Mouse (Mus musculus) CH12.LX (cell line): ENCODE results near the gene Eif3a. TPM values are rescaled to one million over a fixed set of nuclear protein-coding genes. Genes with fewer than 3 reads are reported as not detected.

Experiments
- DNase-seq: peaks from one replicate; pipeline ENCODE4 v3.0.0-alpha.2; 2013; ENCODE audit errors: extremely low read depth
- H3K27ac ChIP-seq: 2 replicates; pipeline ENCODE4 v1.5.1; 2012; ENCODE audit warnings: low read depth, mild to moderate bottlenecking, control low read depth, moderate library complexity; ENCODE audit not compliant: insufficient read depth
- H3K27me3 ChIP-seq: replicated peaks from 2 replicates; pipeline ENCODE3; 2012; ENCODE audit warnings: inconsistent platforms
- H3K36me3 ChIP-seq, 2 experiments: replicated peaks in 1 of 2; 2 replicates each; pipeline versions ENCODE3 to v1.6.1; 2012; ENCODE audit warnings: inconsistent platforms in 1 of 2, low read length in 1 of 2, mild to moderate bottlenecking in 1 of 2, mixed read lengths in 1 of 2, moderate library complexity in 1 of 2; ENCODE audit not compliant: control insufficient read depth in 1 of 2, insufficient read depth in 1 of 2
- H3K4me1 ChIP-seq, 2 experiments: 2 replicates each; pipeline ENCODE4 v1.6.1; 2012; ENCODE audit warnings: inconsistent platforms in 1 of 2, moderate library complexity in 1 of 2; ENCODE audit not compliant: insufficient read depth in 2 of 2, control insufficient read depth in 1 of 2
- H3K4me2 ChIP-seq: 2 replicates; pipeline ENCODE4 v1.6.1; 2012; ENCODE audit warnings: low read depth, mild to moderate bottlenecking, control low read depth; ENCODE audit not compliant: poor library complexity, insufficient read depth, severe bottlenecking
- H3K4me3 ChIP-seq, 3 experiments: fragments of 150-350 bp in 1 of 3; sonication (generic) in 1 of 3; replicated peaks in 1 of 3; 2 replicates each; pipeline versions ENCODE3 to v1.5.1; 2011 to 2012; ENCODE audit warnings: low read depth in 2 of 3, low read length in 2 of 3, mild to moderate bottlenecking in 2 of 3, moderate library complexity in 2 of 3, control low read depth in 1 of 3, improper control_type of control experiment in 1 of 3, inconsistent platforms in 1 of 3, mixed read lengths in 1 of 3; ENCODE audit not compliant: poor library complexity in 1 of 3
- H3K79me2 ChIP-seq: replicated peaks from 2 replicates; pipeline ENCODE4 v1.6.1; 2012; ENCODE audit warnings: mild to moderate bottlenecking, moderate library complexity; ENCODE audit not compliant: control insufficient read depth, poor library complexity, insufficient read depth, severe bottlenecking; ENCODE audit errors: extremely low read depth
- H3K9ac ChIP-seq: 2 replicates; pipeline ENCODE4 v1.6.1; 2012; ENCODE audit warnings: low read depth, mild to moderate bottlenecking, control low read depth, moderate library complexity; ENCODE audit not compliant: insufficient read depth
- H3K9me3 ChIP-seq: replicated peaks from 2 replicates; pipeline ENCODE3; 2012; ENCODE audit warnings: low read length, inconsistent platforms, mixed read lengths
- BHLHE40 ChIP-seq: IDR thresholded peaks from 2 replicates; pipeline ENCODE4 v1.6.1; 2011; ENCODE audit warnings: mild to moderate bottlenecking, low read depth, low read length, improper control_type of control experiment
- CHD1 ChIP-seq: IDR thresholded peaks from 2 replicates; pipeline ENCODE4 v1.6.1; 2012; ENCODE audit warnings: low read depth, low read length, improper control_type of control experiment, inconsistent platforms
- CHD2 ChIP-seq: IDR thresholded peaks from 2 replicates; pipeline ENCODE4 v1.6.1; 2011; ENCODE audit warnings: low read length, improper control_type of control experiment
- CTCF ChIP-seq, 2 experiments: IDR thresholded peaks in 1 of 2; conservative IDR thresholded peaks in 1 of 2; 2 replicates each; pipeline ENCODE4 v1.5.1; 2011 to 2012; ENCODE audit warnings: low read depth in 2 of 2, low read length in 2 of 2, improper control_type of control experiment in 1 of 2, inconsistent platforms in 1 of 2, mild to moderate bottlenecking in 1 of 2, moderate library complexity in 1 of 2
- E2F4 ChIP-seq: IDR thresholded peaks from 2 replicates; pipeline ENCODE4 v1.6.1; 2011; ENCODE audit warnings: low read depth, low read length, improper control_type of control experiment; ENCODE audit not compliant: insufficient replicate concordance
- ELF1 ChIP-seq: IDR thresholded peaks from 2 replicates; pipeline ENCODE4 v1.6.1; 2014; ENCODE audit warnings: low read depth, mild to moderate bottlenecking, inconsistent platforms, low read length, improper control_type of control experiment
- EP300 ChIP-seq: IDR thresholded peaks from 2 replicates; pipeline ENCODE4 v1.6.1; 2011; ENCODE audit warnings: low read length, improper control_type of control experiment
- ETS1 ChIP-seq: conservative IDR thresholded peaks from 2 replicates; pipeline ENCODE4 v1.6.1; 2012; ENCODE audit warnings: low read depth, mild to moderate bottlenecking, inconsistent platforms, low read length, improper control_type of control experiment, moderate library complexity
- GABPA ChIP-seq: IDR thresholded peaks from 2 replicates; pipeline ENCODE4 v1.6.1; 2012; ENCODE audit warnings: low read depth, low read length, improper control_type of control experiment, inconsistent platforms; ENCODE audit not compliant: insufficient replicate concordance
- HCFC1 ChIP-seq: IDR thresholded peaks from 2 replicates; pipeline ENCODE4 v1.6.1; 2012; ENCODE audit warnings: low read depth, mild to moderate bottlenecking, inconsistent platforms, low read length, improper control_type of control experiment
- IRF4 ChIP-seq: IDR thresholded peaks from 2 replicates; pipeline ENCODE4 v1.6.1; 2014; ENCODE audit warnings: low read depth, mild to moderate bottlenecking, inconsistent platforms, low read length, improper control_type of control experiment
- JUN ChIP-seq: IDR thresholded peaks from 2 replicates; pipeline ENCODE4 v1.6.1; 2011; ENCODE audit warnings: low read depth, mild to moderate bottlenecking, low read length, improper control_type of control experiment, moderate library complexity; ENCODE audit not compliant: insufficient read depth
- JUND ChIP-seq: conservative IDR thresholded peaks from 2 replicates; pipeline ENCODE4 v1.6.1; 2011; ENCODE audit warnings: low read depth, low read length, improper control_type of control experiment
- KAT2A ChIP-seq: IDR thresholded peaks from 2 replicates; pipeline ENCODE4 v1.6.1; 2012; ENCODE audit warnings: low read length, improper control_type of control experiment, inconsistent platforms; ENCODE audit not compliant: insufficient replicate concordance
- MAFK ChIP-seq: IDR thresholded peaks from 2 replicates; pipeline ENCODE4 v1.6.1; 2011; ENCODE audit warnings: low read length, improper control_type of control experiment; ENCODE audit not compliant: insufficient replicate concordance
- MAX ChIP-seq: IDR thresholded peaks from 2 replicates; pipeline ENCODE4 v1.6.1; 2011; ENCODE audit warnings: low read length, improper control_type of control experiment
- MAZ ChIP-seq: IDR thresholded peaks from 2 replicates; pipeline ENCODE4 v1.6.1; 2012; ENCODE audit warnings: low read depth, mild to moderate bottlenecking, inconsistent platforms, low read length, improper control_type of control experiment, moderate library complexity
- MEF2A ChIP-seq: IDR thresholded peaks from 2 replicates; pipeline ENCODE4 v1.6.1; 2014; ENCODE audit warnings: low read depth, mild to moderate bottlenecking, inconsistent platforms, low read length, improper control_type of control experiment, borderline replicate concordance
- MXI1 ChIP-seq: IDR thresholded peaks from 2 replicates; pipeline ENCODE4 v1.6.1; 2011; ENCODE audit warnings: mild to moderate bottlenecking, low read depth, low read length, improper control_type of control experiment
- MYC ChIP-seq: IDR thresholded peaks from 2 replicates; pipeline ENCODE4 v1.6.1; 2011; ENCODE audit warnings: low read depth, mild to moderate bottlenecking, improper control_type of control experiment, low read length
- NELFE ChIP-seq: IDR thresholded peaks from 2 replicates; pipeline ENCODE4 v1.6.1; 2011; ENCODE audit warnings: low read depth, low read length, improper control_type of control experiment
- NRF1 ChIP-seq: IDR thresholded peaks from 2 replicates; pipeline ENCODE4 v1.6.1; 2014; ENCODE audit warnings: low read depth, mild to moderate bottlenecking, inconsistent platforms, low read length, improper control_type of control experiment, moderate library complexity
- PAX5 ChIP-seq: IDR thresholded peaks from 2 replicates; pipeline ENCODE4 v1.6.1; 2012; ENCODE audit warnings: low read length, inconsistent platforms, mixed read lengths
- POLR2A ChIP-seq: IDR thresholded peaks from 2 replicates; pipeline ENCODE4 v1.6.1; 2011; ENCODE audit warnings: low read depth, mild to moderate bottlenecking, improper control_type of control experiment, low read length
- POLR2AphosphoS2 ChIP-seq: IDR thresholded peaks from 2 replicates; pipeline ENCODE4 v1.6.1; 2011; ENCODE audit warnings: low read depth, low read length, improper control_type of control experiment
- RAD21 ChIP-seq: IDR thresholded peaks from 2 replicates; pipeline ENCODE4 v1.6.1; 2011; ENCODE audit warnings: low read depth, mild to moderate bottlenecking, low read length, improper control_type of control experiment, moderate library complexity
- RCOR1 ChIP-seq: conservative IDR thresholded peaks from 2 replicates; pipeline ENCODE4 v1.6.1; 2012; ENCODE audit warnings: low read depth, mild to moderate bottlenecking, inconsistent platforms, low read length, improper control_type of control experiment
- SIN3A ChIP-seq: IDR thresholded peaks from 2 replicates; pipeline ENCODE4 v1.6.1; 2012; ENCODE audit warnings: low read length, improper control_type of control experiment, inconsistent platforms
- SMC3 ChIP-seq: IDR thresholded peaks from 2 replicates; pipeline ENCODE4 v1.6.1; 2011; ENCODE audit warnings: low read depth, low read length, improper control_type of control experiment
- TBP ChIP-seq: conservative IDR thresholded peaks from 2 replicates; pipeline ENCODE4 v1.6.1; 2011; ENCODE audit warnings: low read depth, low read length, improper control_type of control experiment
- TCF12 ChIP-seq: IDR thresholded peaks from 2 replicates; pipeline ENCODE4 v1.6.1; 2014; ENCODE audit warnings: low read depth, mild to moderate bottlenecking, inconsistent platforms, low read length, improper control_type of control experiment
- UBTF ChIP-seq: IDR thresholded peaks from 2 replicates; pipeline ENCODE4 v1.6.1; 2012; ENCODE audit warnings: low read depth, mild to moderate bottlenecking, inconsistent platforms, low read length, improper control_type of control experiment, moderate library complexity
- USF1 ChIP-seq: IDR thresholded peaks from 2 replicates; pipeline ENCODE4 v1.6.1; 2014; ENCODE audit warnings: low read depth, mild to moderate bottlenecking, inconsistent platforms, low read length, improper control_type of control experiment
- USF2 ChIP-seq: conservative IDR thresholded peaks from 2 replicates; pipeline ENCODE4 v1.6.1; 2011; ENCODE audit warnings: low read depth, low read length, improper control_type of control experiment
- ZC3H11A ChIP-seq: IDR thresholded peaks from 2 replicates; pipeline ENCODE4 v1.6.1; 2012; ENCODE audit warnings: low read depth, mild to moderate bottlenecking, inconsistent platforms, low read length, improper control_type of control experiment
- ZKSCAN1 ChIP-seq: IDR thresholded peaks from 2 replicates; pipeline ENCODE4 v1.6.1; 2012; ENCODE audit warnings: low read depth, inconsistent platforms, low read length, improper control_type of control experiment, borderline replicate concordance
- ZMIZ1 ChIP-seq: IDR thresholded peaks from 2 replicates; pipeline ENCODE4 v1.6.1; 2012; ENCODE audit warnings: low read depth, mild to moderate bottlenecking, inconsistent platforms, low read length, improper control_type of control experiment
- ZNF384 ChIP-seq: IDR thresholded peaks from 2 replicates; pipeline ENCODE4 v1.6.1; 2012; ENCODE audit warnings: low read depth, low read length, improper control_type of control experiment, inconsistent platforms
- dilution Hi-C: fragments of 300-500 bp; cut with MboI; formaldehyde crosslinking; loops from 2 replicates; pipeline ENCODE4 v1.14.3; 2020; ENCODE audit warnings: low sequenced_read_pairs; ENCODE audit not compliant: extremely low pct_unique_long_range_greater_than_20kb, extremely low pct_ligation_motif_present
- in situ Hi-C: fragments of 300-500 bp; cut with MboI; formaldehyde crosslinking; loops from 3 replicates; pipeline ENCODE4 v1.14.3; 2019; ENCODE audit warnings: low sequenced_read_pairs, low pct_ligation_motif_present, low pct_unique_long_range_greater_than_20kb, mixed read lengths
- polyA plus RNA-seq: library from polyadenylated mRNA; unstranded; fragments of >175 nt; gene quantifications from 2 replicates; pipeline ENCODE4 v1.2.1, GENCODE M21; 2012; ENCODE audit warnings: low read depth; ENCODE audit not compliant: insufficient read length
- total RNA-seq, 2 experiments: library from RNA; depleted of rRNA; stranded (reverse); fragments of 300-350 nt in 1 of 2; fragments of >200 nt in 1 of 2; gene quantifications; 2 replicates each; pipeline ENCODE4 v1.2.3; 2012 to 2014

The Eif3a gene
- total RNA-seq (2012; rRNA removed) (213 and 240 TPM in 2 replicates), total RNA-seq (2014; rRNA removed) (120 and 128 TPM in 2 replicates), polyA plus RNA-seq (372 and 420 TPM in 2 replicates)

DNA sequence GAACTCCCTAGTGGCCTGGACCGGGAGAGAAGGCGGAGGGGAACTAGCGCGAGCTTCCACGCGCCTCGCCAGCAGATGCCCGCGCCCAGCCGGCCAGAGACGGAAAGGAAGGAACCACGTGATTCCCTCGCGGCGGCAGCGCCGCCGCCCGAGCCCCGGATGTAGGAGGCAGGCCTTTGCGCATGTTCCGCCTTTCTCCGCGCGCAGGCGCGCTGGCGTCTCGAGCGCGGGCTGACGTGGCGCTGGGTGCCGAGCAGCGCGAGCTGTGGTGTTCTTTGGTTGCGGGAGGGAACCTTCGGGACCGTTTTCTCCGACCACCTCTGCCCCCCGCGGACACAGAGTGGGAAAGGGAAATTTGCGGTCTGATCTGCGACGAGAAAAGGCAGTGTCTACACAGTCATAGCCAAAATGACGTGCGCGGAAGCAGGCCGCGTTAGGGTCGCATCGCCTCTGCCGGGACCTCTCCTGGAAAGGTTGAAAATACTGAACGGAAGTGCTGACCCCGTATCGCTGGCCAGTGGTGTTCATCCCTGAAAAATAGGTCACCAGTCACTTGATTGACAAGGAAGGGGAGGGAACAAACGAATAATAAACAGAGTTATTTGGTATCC lies at the start of gene Eif3a:
Gene Eif3a, minus strand, starts transcription at position 108 of the 611 bp plus-strand sequence.
- Histone ChIP-seq H3K9ac (peak within 1 kb of the TSS; percentile 99), H3K9me3 (no peaks in the 10 kb centered on the region)
- dilution Hi-C loops: no loop called here
- no peak; the same call in 1 of the 2 replicates for TF ChIP-seq RCOR1
- TF ChIP-seq UBTF: no peak
- 0 out of 2 replicates have a peak, but pooled peaks have one; percentile 76 for TF ChIP-seq KAT2A
- peak; percentile 91 for TF ChIP-seq ELF1
- TF ChIP-seq GABPA: no peak
- peak; percentile 63 for TF ChIP-seq MEF2A
- TF ChIP-seq CHD1: no peak
- TF ChIP-seq HCFC1: peak; percentile 79
- peak; percentile 92 for TF ChIP-seq POLR2A
- peak; percentile 79 for TF ChIP-seq USF2
- TF ChIP-seq POLR2AphosphoS2: 0 out of 2 replicates have a peak, but pooled peaks have one; percentile 77
- TF ChIP-seq RAD21: no peak
- TF ChIP-seq NRF1: peak; percentile 98
- TF ChIP-seq IRF4: peak; percentile 73
- peak; percentile 90 for TF ChIP-seq USF1
- no peak for TF ChIP-seq ZNF384
- no peak for TF ChIP-seq SMC3
- peak; percentile 88 for TF ChIP-seq ZMIZ1
- TF ChIP-seq ZKSCAN1: no peak
- no peak for TF ChIP-seq ZC3H11A
- peak; percentile 99 for TF ChIP-seq MYC
- TF ChIP-seq MAZ: peak; percentile 29; the same call in 1 of the 2 replicates
- TF ChIP-seq TBP: peak; percentile 84
- no peak for TF ChIP-seq EP300
- TF ChIP-seq CTCF (conservative IDR thresholded peaks at IDR 0.05 in 1 of 2, IDR thresholded peaks at IDR 0.05 in 1 of 2; ENCODE audit: low read depth in 2 of 2, low read length in 2 of 2): no peak
- 0 out of 2 replicates have a peak, but pooled peaks have one; percentile 23 for TF ChIP-seq MAFK
- peak; percentile 98 for TF ChIP-seq MAX
- TF ChIP-seq E2F4: peak; percentile 74; the same call in 1 of the 2 replicates
- peak; percentile 49; the same call in 1 of the 2 replicates for TF ChIP-seq BHLHE40
- TF ChIP-seq PAX5: no peak
- peak; percentile 97 for TF ChIP-seq TCF12
- peak; percentile 96 for TF ChIP-seq MXI1
- peak; percentile 97 for TF ChIP-seq NELFE
- TF ChIP-seq ETS1: peak; percentile 42
- peak; percentile 42; the same call in 1 of the 2 replicates for TF ChIP-seq SIN3A
- 0 out of 2 replicates have a peak, but pooled peaks have one; percentile 12 for TF ChIP-seq JUND
- TF ChIP-seq JUN: no peak
- TF ChIP-seq CHD2: 0 out of 2 replicates have a peak, but pooled peaks have one; percentile 7
- TF ChIP-seq, all 38 proteins: peak for 25
- in situ Hi-C loops: no loop called here
- Histone ChIP-seq H3K36me3 (peaks cover 0 to 6% of the 10 kb centered on the region in 2 experiments), H3K4me3 (peak within 1 kb of the TSS; percentile 81 to 96 (median 92)), H3K4me2 (peak within 1 kb of the TSS; percentile 90), H3K4me1 (peaks cover 0 to 25% of the 10 kb centered on the region in 2 experiments; a peak in 2 of 4 replicates), H3K27me3 (no peaks in the 10 kb centered on the region), H3K27ac (peak within 1 kb of the TSS; percentile 95), H3K79me2 (peaks cover 38% of the 10 kb centered on the region)
- DNase-seq: peak; percentile 92
